Mouse (Mus musculus): ENCODE data around the gene Ebp.

GRCm38 (mm10) chrX:8192640-8193418 is 483 bp downstream of the Ebp start:
- no peak for TF ChIP-seq ZNF384 (IDR thresholded peaks at IDR 0.05; ENCODE audit: low read depth, low read length)
- TF ChIP-seq ZC3H11A (IDR thresholded peaks at IDR 0.05; ENCODE audit: borderline replicate concordance, low read depth, low read length): no peak
- no peak for TF ChIP-seq MAFK (IDR thresholded peaks at IDR 0.05; ENCODE audit: insufficient read depth, low read depth, low read length)

Measured in ES-E14 (cell line).